Mouse (Mus musculus): Measurements from ENCODE around the gene Atxn1. TPM values are rescaled to one million over a fixed set of nuclear protein-coding genes. Genes with fewer than 3 reads are reported as not detected.

Atxn1 gene
- polyA plus RNA-seq, 1 experiment from 2014 or later, result 6.3 TPM

DNA sequence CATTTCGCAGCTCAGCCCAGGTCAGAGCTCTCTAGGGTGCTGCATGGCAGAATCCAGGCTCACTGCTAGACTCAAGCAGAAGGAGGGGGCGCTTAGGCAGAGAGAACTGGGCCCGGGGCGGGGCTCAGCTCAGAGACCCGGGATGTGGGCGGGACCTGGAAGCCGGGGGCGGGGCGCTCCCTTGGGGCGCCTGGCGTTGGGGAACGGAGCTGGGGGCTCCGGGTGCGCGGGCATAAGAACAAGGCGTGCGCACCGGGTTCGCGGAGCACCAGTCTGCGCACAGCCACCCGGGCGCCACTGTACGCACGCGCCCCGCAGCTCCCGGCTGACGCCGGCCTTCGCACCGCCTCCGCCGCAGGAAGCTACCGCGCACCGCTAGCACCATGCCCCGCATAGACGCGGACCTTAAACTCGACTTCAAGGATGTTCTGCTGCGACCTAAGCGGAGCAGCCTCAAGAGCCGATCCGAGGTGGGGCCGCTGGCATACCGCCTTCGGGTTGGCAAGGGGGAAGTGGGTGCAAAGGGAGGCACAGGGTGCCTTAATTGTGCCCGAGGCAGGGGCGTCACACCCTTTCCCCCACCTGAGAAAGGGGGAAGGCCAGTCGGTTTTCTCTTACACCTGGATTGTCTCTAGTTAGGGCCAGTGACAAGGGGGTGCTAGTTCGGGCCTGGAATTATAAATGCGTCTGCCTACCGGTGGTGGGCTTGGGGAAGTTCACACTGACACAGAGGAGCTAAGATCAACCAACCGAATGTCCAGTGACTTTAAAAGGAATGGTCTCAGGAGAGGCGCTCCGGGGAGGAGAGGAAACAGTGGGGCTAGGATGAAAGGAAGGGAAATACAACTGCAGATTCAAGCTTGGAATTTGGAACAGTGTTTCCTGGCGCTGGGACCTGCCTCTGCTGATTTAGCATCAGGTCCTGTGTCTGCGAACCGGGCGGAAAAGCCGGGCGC, 457.3 kb downstream of the Atxn1 start, which contains the start of gene Gmpr:
TSS of gene Gmpr (plus strand) at position 171 of the 956 bp plus-strand sequence.
- Histone ChIP-seq H3K9me3 (replicated peaks) (no peaks in the 10 kb centered on the region; the same call in 1 of the 2 replicates), H3K4me3 (replicated peaks) (peak within 1 kb of the TSS; percentile 64), H3K4me1 (peaks cover 47% of the 10 kb centered on the region), H3K27me3 (no peaks in the 10 kb centered on the region), H3K36me3 (no peaks in the 10 kb centered on the region), H3K4me2 (peak within 1 kb of the TSS; percentile 96), H3K27ac (peak within 1 kb of the TSS; percentile 84), H3K9ac (peak within 1 kb of the TSS; percentile 71)
- WGBS, result under 1% methylated on average over 47 of the region's 63 CpGs
- ATAC-seq (replicated peaks; ENCODE audit: low FRiP score), result peak; percentile 89

DNA sequence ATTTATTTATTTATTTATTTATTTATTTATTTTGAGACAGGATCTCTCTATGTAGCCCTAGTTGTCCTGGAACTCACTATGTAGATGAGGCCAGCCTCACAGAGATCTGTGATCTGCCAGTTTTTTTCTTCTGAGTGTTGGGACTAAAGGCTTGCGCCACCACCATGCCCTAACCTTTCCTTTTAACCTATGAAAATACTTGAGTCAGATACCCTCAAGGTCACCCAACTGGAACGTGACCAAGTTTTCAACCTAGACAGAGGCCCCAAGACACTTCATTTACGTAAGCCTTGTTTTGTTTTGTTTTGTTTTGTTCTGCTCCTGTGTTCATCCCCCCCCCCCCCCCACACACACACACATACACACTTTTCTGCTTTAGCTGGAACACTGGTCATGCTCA, 459.3 kb downstream of the Atxn1 start:
- H3K9ac ChIP-seq, result no peak overlapping the region
- no peak overlapping the region for H3K4me2 ChIP-seq
- no peaks in the 10 kb centered on the region for H3K27me3 ChIP-seq
- H3K36me3 ChIP-seq, result no peaks in the 10 kb centered on the region
- H3K4me3 ChIP-seq (replicated peaks), result no peak overlapping the region
- ATAC-seq (replicated peaks; ENCODE audit: low FRiP score), result no peak
- H3K9me3 ChIP-seq (replicated peaks), result no peaks in the 10 kb centered on the region; the same call in 1 of the 2 replicates
- WGBS, result 92% methylated on average over 3 of the region's 3 CpGs
- H3K4me1 ChIP-seq, result peaks cover 26% of the 10 kb centered on the region
- no peak overlapping the region for H3K27ac ChIP-seq

GRCm38 (mm10) chr13:45502791-45503190, 462.0 kb downstream of the Atxn1 start:
- Histone ChIP-seq H3K9me3 (replicated peaks) (no peaks in the 10 kb centered on the region; the same call in 1 of the 2 replicates), H3K36me3 (no peaks in the 10 kb centered on the region), H3K27me3 (no peaks in the 10 kb centered on the region), H3K4me3 (replicated peaks) (no peak overlapping the region), H3K9ac (no peak overlapping the region), H3K27ac (no peak overlapping the region), H3K4me2 (no peak overlapping the region), H3K4me1 (peaks cover 7% of the 10 kb centered on the region; the same call in 1 of the 2 replicates)
- ATAC-seq (replicated peaks; ENCODE audit: low FRiP score), result no peak
- WGBS, result 88% methylated on average over 5 of the region's 5 CpGs

- WGBS, result 88% methylated on average over 3 of the region's 3 CpGs
- no peak overlapping the region for H3K4me3 ChIP-seq (replicated peaks)
- H3K27me3 ChIP-seq, result no peaks in the 10 kb centered on the region
- H3K27ac ChIP-seq, result no peak overlapping the region
- ATAC-seq (replicated peaks; ENCODE audit: low FRiP score), result no peak
- H3K4me2 ChIP-seq, result no peak overlapping the region
- 0 out of 2 replicates have a peak, but pooled peaks cover 4% of the 10 kb centered on the region for H3K4me1 ChIP-seq
- no peaks in the 10 kb centered on the region for H3K9me3 ChIP-seq (replicated peaks)
- no peak overlapping the region for H3K9ac ChIP-seq
- H3K36me3 ChIP-seq, result no peaks in the 10 kb centered on the region
These were observed 464.9 kb downstream of the Atxn1 start for GRCm38 (mm10) chr13:45499906-45500305.
